Mouse (Mus musculus): ENCODE data around the gene Naip2. TPM values are rescaled to one million over a fixed set of nuclear protein-coding genes. Genes with fewer than 3 reads are reported as not detected.

Naip2 gene
- polyA plus RNA-seq, 1 experiment from 2014 or later = 0.25 TPM

Other genes with a start within 250 kb of the Naip2 start
- gene Mccc2, start 186.5 kb downstream of the Naip2 start, polyA plus RNA-seq (2014; fragmentation: Nextera tagmentation; extraction: Ambion mirVana) = 28.9 and 35.6 TPM in 2 replicates
- gene Bdp1, start 98.0 kb downstream of the Naip2 start, polyA plus RNA-seq (2014; fragmentation: Nextera tagmentation; extraction: Ambion mirVana) = 22.1 and 22.9 TPM in 2 replicates
- 453 and 516 TPM in 2 replicates for gene Serf1, start 94.1 kb downstream of the Naip2 start, polyA plus RNA-seq (2014; fragmentation: Nextera tagmentation; extraction: Ambion mirVana)
- gene Smn1, start 77.2 kb downstream of the Naip2 start, polyA plus RNA-seq (2014; fragmentation: Nextera tagmentation; extraction: Ambion mirVana) = 49.5 and 54.2 TPM in 2 replicates
- gene Naip5, start 44.2 kb upstream of the Naip2 start, polyA plus RNA-seq (2014; fragmentation: Nextera tagmentation; extraction: Ambion mirVana) = 0.05 and 0.13 TPM in 2 replicates
- gene Naip6, start 115.6 kb upstream of the Naip2 start, polyA plus RNA-seq (2014; fragmentation: Nextera tagmentation; extraction: Ambion mirVana) = 0.05 and 0.08 TPM in 2 replicates